Mouse (Mus musculus) cerebellum, adult 11 months (tissue): ENCODE measurements around the gene D8Ertd738e.
A peak's percentile ranks its signal among the peaks of the same experiment; 100 is the strongest.
"Not testable (repeated sequence)": the region's sequence is repeated elsewhere in the genome, so short reads cannot be mapped to it uniquely, and the experiment has no call there.

ENCODE experiments used
- DNase-seq: peaks from one replicate; pipeline ENCODE4 v3.0.0; 2022

The D8Ertd738e gene

DNA sequence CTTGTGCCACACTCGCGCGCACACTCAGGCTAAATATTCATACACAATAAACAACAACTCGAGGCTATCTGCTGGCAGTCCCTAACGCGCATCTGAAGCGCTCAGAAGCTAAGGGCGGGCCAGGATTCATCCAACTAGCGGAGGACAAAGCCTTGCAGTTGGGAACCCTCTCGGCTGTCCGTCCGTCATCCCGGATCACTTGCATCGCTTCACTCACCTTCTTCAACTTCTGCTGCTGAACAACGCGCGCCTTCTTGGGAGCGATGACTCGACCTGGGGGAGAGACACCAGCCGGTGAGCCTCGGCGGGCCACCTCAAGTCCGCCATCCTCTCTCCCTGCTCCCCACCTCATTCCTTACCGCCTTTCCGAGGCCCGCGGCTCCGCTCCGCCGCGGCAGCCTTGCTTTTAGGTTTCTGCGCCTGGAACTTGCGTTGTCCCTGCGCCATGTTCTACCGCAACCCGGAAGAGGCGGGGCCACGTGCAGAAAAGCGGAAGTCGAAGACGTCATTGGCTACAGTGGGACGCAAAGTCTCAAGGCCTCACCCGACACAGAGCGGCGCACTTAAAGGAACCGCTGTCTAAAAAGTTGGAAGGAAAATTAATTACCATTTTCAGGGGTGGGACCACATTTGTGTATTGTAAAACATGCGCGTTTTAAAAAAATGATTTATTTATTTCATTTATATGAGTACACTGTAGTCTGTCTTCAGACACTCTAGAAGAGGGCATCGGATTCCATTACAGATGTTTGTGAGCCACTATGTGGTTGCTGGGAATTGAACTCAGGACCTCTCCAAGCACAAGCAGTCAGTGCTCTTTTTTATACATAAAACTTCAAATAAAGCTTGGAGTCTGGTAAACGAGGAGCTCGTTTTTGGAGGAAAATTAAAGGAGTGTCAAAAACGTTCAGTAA is at the start of gene D8Ertd738e:
Gene D8Ertd738e, minus strand, starts transcription at position 463 of the 914 bp plus-strand sequence.
- DNase-seq: peak; percentile 77

GRCm38 (mm10) chr8:84297029-84297785 is 47.7 kb upstream of the D8Ertd738e start:
- no peak for DNase-seq

GRCm38 (mm10) chr8:84291688-84292087 is 42.2 kb upstream of the D8Ertd738e start:
- peak; percentile 75 for DNase-seq

DNA sequence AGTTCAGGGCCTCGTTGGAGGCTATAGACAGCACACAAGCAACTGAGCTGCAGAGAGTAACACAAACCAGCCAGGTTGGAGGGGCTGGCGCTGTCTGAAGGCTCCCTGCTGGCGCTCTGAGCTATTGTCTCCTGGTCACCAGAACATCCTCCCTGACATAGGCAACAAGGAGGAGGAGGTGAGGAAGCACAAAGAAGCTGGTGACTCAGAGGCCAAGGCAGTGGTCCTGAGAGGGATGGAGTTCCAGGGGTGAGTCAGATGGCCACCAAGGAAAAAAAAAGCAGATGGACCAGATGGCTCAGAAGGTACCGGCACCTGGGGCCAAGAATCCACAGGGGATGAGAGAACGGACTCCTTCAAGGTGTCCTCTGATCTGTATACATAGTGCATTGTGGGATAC is 41.6 kb upstream of the D8Ertd738e start:
- DNase-seq: peak; percentile 66

- peak; percentile 35 for DNase-seq
Measured at GRCm38 (mm10) chr8:84288892-84289291, 39.4 kb upstream of the D8Ertd738e start.

DNA sequence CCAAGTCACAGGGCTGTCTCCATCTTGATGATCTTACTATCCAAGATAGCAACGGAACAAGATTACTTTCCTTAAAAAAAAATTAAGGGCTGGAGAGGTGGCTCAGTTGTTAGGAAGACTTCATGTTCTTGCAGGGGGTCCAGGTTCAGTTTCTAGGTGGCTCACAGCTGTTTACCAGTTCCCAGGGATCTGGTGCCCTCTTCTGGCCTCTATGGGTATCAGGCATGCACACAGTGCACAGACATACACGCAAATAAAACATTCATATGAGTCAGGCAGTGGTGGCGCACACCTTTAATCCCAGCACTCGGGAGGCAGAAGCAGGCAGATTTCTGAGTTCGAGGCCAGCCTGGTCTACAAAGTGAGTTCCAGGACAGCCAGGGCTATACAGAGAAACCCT is 36.1 kb upstream of the D8Ertd738e start:
- DNase-seq: not testable (repeated sequence)

DNA sequence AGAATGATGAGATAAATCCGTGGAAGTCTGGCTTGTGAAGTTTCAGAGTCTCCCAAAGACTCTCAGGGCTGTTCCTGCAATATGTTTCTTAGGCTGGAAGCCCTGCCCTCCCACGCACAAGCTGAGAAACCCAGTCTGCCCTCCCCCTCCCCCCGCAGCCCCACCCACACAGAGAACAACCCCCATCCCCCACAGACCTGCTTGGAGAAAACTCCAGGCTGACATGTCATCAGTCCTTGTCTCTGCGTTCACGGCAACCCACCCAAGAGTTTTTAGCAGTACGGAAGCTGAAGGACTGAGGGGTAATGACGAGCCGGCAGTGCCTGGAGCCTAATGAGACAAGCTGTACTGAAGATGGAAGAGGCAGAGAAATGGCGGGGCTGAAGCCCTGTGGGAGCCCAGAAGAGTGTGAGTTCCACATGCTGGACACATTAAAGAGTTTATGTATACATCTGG is 35.1 kb upstream of the D8Ertd738e start:
- no peak for DNase-seq

GRCm38 (mm10) chr8:84280777-84281176 is 31.3 kb upstream of the D8Ertd738e start:
- DNase-seq: no peak

GRCm38 (mm10) chr8:84276447-84276846 is 26.9 kb upstream of the D8Ertd738e start:
- no peak for DNase-seq

- DNase-seq: no peak
Measured at GRCm38 (mm10) chr8:84273968-84274367, 24.4 kb upstream of the D8Ertd738e start.

GRCm38 (mm10) chr8:84272302-84272701 is 22.8 kb upstream of the D8Ertd738e start:
- DNase-seq: no peak

- DNase-seq: peak; percentile 100
Measured at GRCm38 (mm10) chr8:84269950-84270773, 20.6 kb upstream of the D8Ertd738e start, which contains the start of gene Ccdc130. Gene Ccdc130 (minus strand): TSS chr8:84270380.

- no peak for DNase-seq
Measured at GRCm38 (mm10) chr8:84261098-84261497, 11.6 kb upstream of the D8Ertd738e start.

GRCm38 (mm10) chr8:84256822-84257610 is 7.5 kb upstream of the D8Ertd738e start, which contains the start of gene Mri1:
Gene Mri1 (minus strand): TSS chr8:84257326.
- peak; percentile 80 for DNase-seq

GRCm38 (mm10) chr8:84256458-84256821 is 6.9 kb upstream of the D8Ertd738e start:
- DNase-seq: no peak

DNA sequence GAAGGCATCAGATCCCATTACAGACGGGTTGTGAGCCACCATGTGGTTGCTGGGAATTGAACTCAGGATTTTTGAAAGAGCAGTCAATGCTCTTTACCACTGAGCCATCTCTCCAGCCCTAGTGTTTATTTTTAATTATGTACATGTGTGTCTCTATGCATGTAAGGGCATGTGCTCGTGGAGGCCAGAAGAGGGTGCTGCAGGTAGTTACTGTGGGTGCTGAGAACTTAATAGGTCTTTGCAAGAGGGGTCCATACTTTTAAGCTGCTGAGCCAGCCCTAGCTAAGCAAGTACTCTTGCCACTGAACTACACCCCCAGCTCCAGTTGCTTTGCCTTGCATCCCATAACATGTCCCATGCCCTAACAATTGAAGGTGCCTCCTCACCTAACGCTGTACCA is 6.3 kb upstream of the D8Ertd738e start:
- no peak for DNase-seq

- no peak for DNase-seq
Measured at GRCm38 (mm10) chr8:84241821-84242220, 7.7 kb downstream of the D8Ertd738e start.

DNA sequence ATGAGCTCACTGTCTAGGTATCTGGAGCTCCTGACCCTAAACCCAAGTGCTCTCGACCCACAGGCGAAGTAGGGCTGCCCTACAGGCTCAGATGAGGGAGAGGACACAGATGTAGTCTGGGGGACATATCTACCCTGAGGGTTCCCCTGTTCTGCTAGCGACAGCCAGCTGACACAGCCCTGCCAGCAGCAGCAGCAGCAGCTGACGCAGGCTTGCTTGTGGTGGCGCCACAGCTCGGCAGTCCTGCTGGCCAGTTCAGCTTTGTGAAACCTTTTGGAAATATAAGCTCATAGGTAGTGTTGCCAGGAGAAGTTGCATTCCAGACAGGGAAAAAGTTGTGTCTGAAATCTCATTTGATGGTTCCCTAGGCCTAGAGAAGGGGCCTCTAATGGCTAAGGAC is 8.4 kb downstream of the D8Ertd738e start:
- no peak for DNase-seq

GRCm38 (mm10) chr8:84237542-84238229 is 11.8 kb downstream of the D8Ertd738e start:
- DNase-seq: no peak

DNA sequence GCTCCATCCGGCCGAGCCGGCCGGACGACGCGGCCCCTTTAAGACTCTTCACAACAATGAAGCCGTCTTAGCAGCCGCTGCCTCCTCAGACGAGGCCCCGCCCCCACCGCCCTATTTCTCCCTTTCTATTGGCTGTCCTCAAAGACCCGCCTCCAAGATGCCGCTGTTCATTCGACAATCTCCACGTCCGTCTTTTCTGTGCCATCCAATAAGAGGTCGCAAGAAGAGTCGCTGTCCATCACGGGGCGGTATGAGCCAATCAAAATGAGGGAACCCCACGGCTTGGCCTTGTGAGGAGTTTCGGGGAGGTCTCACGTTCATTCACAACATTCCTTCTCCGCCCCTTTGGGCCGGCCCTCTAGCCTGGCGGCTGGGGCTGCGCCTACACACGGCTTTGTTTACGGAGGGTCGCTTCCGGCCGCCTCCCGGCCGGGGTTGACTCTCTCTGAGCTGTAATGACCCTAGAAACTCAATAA is 12.5 kb downstream of the D8Ertd738e start, which contains the start of gene Zswim4:
Gene Zswim4, minus strand, starts transcription at position 58 of the 476 bp plus-strand sequence.
- peak; percentile 98 for DNase-seq
